In genomic region chr5:115623694-115624440, GRCm38 (mm10) we compare ENCODE assay signal across 11 mouse cellular contexts. TPM values are rescaled to one million over a fixed set of nuclear protein-coding genes. Genes with fewer than 3 reads are reported as not detected.
DNase-seq lines count a peak whose midpoint lies in the region; ATAC-seq and TF ChIP-seq lines count a peak whose summit lies in the region.
"Had no signal": no experiment of that assay in that cellular context is flagged by ENCODE, and none has a peak within 500 bp of the region (broad histone marks: within the 10 kb centered on the region; RNA-seq: fewer than 3 reads in every experiment).

No protein-coding gene starts in this region.

- WGBS in heart, embryonic 11.5 days (ENCODE audit: insufficient replicate concordance), result 86% methylated on average over 9 of the region's 9 CpGs
- WGBS in midbrain, embryonic 10.5 days, result 78% methylated on average over 9 of the region's 9 CpGs
- WGBS in midbrain, embryonic 13.5 days, result 78% methylated on average over 9 of the region's 9 CpGs
- WGBS in thymus, adult 2 months, result 52% methylated on average over 9 of the region's 9 CpGs
- 75% methylated on average over 9 of the region's 9 CpGs for WGBS in neural tube, embryonic 15.5 days

- no peak for ATAC-seq in heart, embryonic 11.5 days (replicated peaks; ENCODE audit: insufficient number of reproducible peaks, low FRiP score, low TSS enrichment)
- no peak for ATAC-seq in midbrain, embryonic 13.5 days
- peak; percentile 68 for ATAC-seq in megakaryocyte, adult 5-6 weeks (ENCODE audit: poor library complexity, severe bottlenecking)
- ATAC-seq in neural tube, embryonic 15.5 days (ENCODE audit: low FRiP score), result no peak
- ATAC-seq: activated CD4-positive, CD25-positive, alpha-beta regulatory T cell, adult 4 months had no signal

- H3K4me1 ChIP-seq in heart, embryonic 11.5 days (ENCODE audit: control insufficient read depth, insufficient read depth, low read length), result no peaks in the 10 kb centered on the region
- peaks cover 11% of the 10 kb centered on the region for H3K4me1 ChIP-seq in midbrain, embryonic 10.5 days
- no peaks in the 10 kb centered on the region for H3K4me1 ChIP-seq in midbrain, embryonic 13.5 days (replicated peaks)
- H3K4me1 ChIP-seq in bone marrow macrophage, adult 2 months (ENCODE audit: control insufficient read depth, insufficient read depth, low read length), result peaks cover 29% of the 10 kb centered on the region
- no peaks in the 10 kb centered on the region for H3K4me1 ChIP-seq in thymus, adult 2 months (replicated peaks; ENCODE audit: control insufficient read depth, insufficient read depth, low read length)
- no peaks in the 10 kb centered on the region for H3K4me1 ChIP-seq in neural tube, embryonic 15.5 days

- no peak overlapping the region for H3K9ac ChIP-seq in heart, embryonic 11.5 days (ENCODE audit: low read depth, low read length)
- no peak overlapping the region for H3K9ac ChIP-seq in midbrain, embryonic 13.5 days (replicated peaks)
- H3K9ac ChIP-seq in neural tube, embryonic 15.5 days (replicated peaks), result no peak overlapping the region

- H3K4me3 ChIP-seq in heart, embryonic 11.5 days (ENCODE audit: low read depth, low read length), result no peak overlapping the region
- H3K4me3 ChIP-seq in midbrain, embryonic 10.5 days, result no peak overlapping the region
- no peak overlapping the region for H3K4me3 ChIP-seq in midbrain, embryonic 13.5 days (replicated peaks)
- peak overlapping the region; percentile 21 for H3K4me3 ChIP-seq in bone marrow macrophage, adult 2 months (ENCODE audit: insufficient read depth, low read length)
- H3K4me3 ChIP-seq in thymus, adult 2 months (ENCODE audit: control insufficient read depth, insufficient read depth, low read length), result no peak overlapping the region
- no peak overlapping the region for H3K4me3 ChIP-seq in neural tube, embryonic 15.5 days (replicated peaks)

- DNase-seq in heart, adult 18-20 months, result peak; percentile 42 to 46
- no peak for DNase-seq in midbrain, embryonic 10.5 days (ENCODE audit: low spot score)
- no peak for DNase-seq in thymus, adult 2 months
- DNase-seq: gastrocnemius, postnatal 25 days; thymus, postnatal 36 days had no signal

- H3K27me3 ChIP-seq in heart, embryonic 11.5 days (ENCODE audit: control insufficient read depth, insufficient read depth, low read length), result no peaks in the 10 kb centered on the region
- no peaks in the 10 kb centered on the region for H3K27me3 ChIP-seq in midbrain, embryonic 10.5 days (ENCODE audit: low read depth, poor library complexity, severe bottlenecking)
- H3K27me3 ChIP-seq in midbrain, embryonic 13.5 days, result no peaks in the 10 kb centered on the region
- H3K27me3 ChIP-seq in thymus, adult 2 months (ENCODE audit: control insufficient read depth, insufficient read depth, low read length), result no peaks in the 10 kb centered on the region
- H3K27me3 ChIP-seq in neural tube, embryonic 15.5 days (replicated peaks), result no peaks in the 10 kb centered on the region

- H3K27ac ChIP-seq in heart, embryonic 11.5 days (ENCODE audit: low read depth, low read length), result no peak overlapping the region
- H3K27ac ChIP-seq in midbrain, embryonic 10.5 days (replicated peaks), result peak overlapping the region; percentile 38; the same call in 1 of the 2 replicates
- H3K27ac ChIP-seq in midbrain, embryonic 13.5 days, result no peak overlapping the region
- H3K27ac ChIP-seq in bone marrow macrophage, adult 2 months (ENCODE audit: insufficient read depth, low read depth, low read length), result peak overlapping the region; percentile 92
- H3K27ac ChIP-seq in thymus, adult 2 months (ENCODE audit: control insufficient read depth, insufficient read depth, low read length), result no peak overlapping the region
- H3K27ac ChIP-seq in neural tube, embryonic 15.5 days (replicated peaks), result no peak overlapping the region

- no peak for TF ChIP-seq POLR2A in bone marrow macrophage, adult 2 months (IDR thresholded peaks at IDR 0.05; ENCODE audit: borderline replicate concordance, low read depth, low read length)
- no peak for TF ChIP-seq POLR2A in thymus, adult 2 months (IDR thresholded peaks at IDR 0.05; ENCODE audit: control insufficient read depth, extremely low read depth, insufficient read depth, low read length, poor library complexity)

- no peaks in the 10 kb centered on the region for H3K9me3 ChIP-seq in heart, embryonic 11.5 days (replicated peaks; ENCODE audit: control insufficient read depth, low read length)
- H3K9me3 ChIP-seq in midbrain, embryonic 10.5 days (replicated peaks), result no peaks in the 10 kb centered on the region
- no peaks in the 10 kb centered on the region for H3K9me3 ChIP-seq in midbrain, embryonic 13.5 days
- H3K9me3 ChIP-seq in neural tube, embryonic 15.5 days (replicated peaks), result no peaks in the 10 kb centered on the region

- no peak overlapping the region for H3K4me2 ChIP-seq in heart, embryonic 11.5 days
- no peak overlapping the region for H3K4me2 ChIP-seq in midbrain, embryonic 13.5 days (replicated peaks)
- no peak overlapping the region for H3K4me2 ChIP-seq in neural tube, embryonic 15.5 days

- TF ChIP-seq CTCF in bone marrow macrophage, adult 2 months (IDR thresholded peaks at IDR 0.05; ENCODE audit: low read depth, low read length), result no peak
- TF ChIP-seq CTCF in thymus, adult 2 months (IDR thresholded peaks at IDR 0.05; ENCODE audit: borderline replicate concordance, control insufficient read depth, extremely low read depth, insufficient read depth, low read length, poor library complexity), result no peak

- peaks cover 15% of the 10 kb centered on the region for H3K36me3 ChIP-seq in heart, embryonic 11.5 days (ENCODE audit: control insufficient read depth, insufficient read depth, low read length)
- peaks cover 46% of the 10 kb centered on the region for H3K36me3 ChIP-seq in midbrain, embryonic 10.5 days
- peaks cover 35% of the 10 kb centered on the region for H3K36me3 ChIP-seq in midbrain, embryonic 13.5 days
- H3K36me3 ChIP-seq in thymus, adult 2 months (ENCODE audit: control insufficient read depth, insufficient read depth, low read length), result peaks cover 5% of the 10 kb centered on the region; the same call in 1 of the 2 replicates
- peaks cover 28% of the 10 kb centered on the region for H3K36me3 ChIP-seq in neural tube, embryonic 15.5 days

RNA-seq across cellular contexts. Expression of gene Rab35, which starts 7.8 kb away (rescaled TPM):
- total RNA-seq in heart, adult 18-20 months (2021), result 10 to 100 TPM; 45.7 to 46.6 TPM
- polyA plus RNA-seq in heart, embryonic 11.5 days (2014; fragmentation: Nextera tagmentation; extraction: Ambion mirVana), result 19.2 and 20.1 TPM in 2 replicates
- polyA plus RNA-seq in midbrain, embryonic 10.5 days (2016; fragmentation: Nextera tagmentation; extraction: Ambion mirVana), result 11.8 and 13.3 TPM in 2 replicates
- 13.1 and 16.8 TPM in 2 replicates for polyA plus RNA-seq in midbrain, embryonic 13.5 days (2015; fragmentation: Nextera tagmentation; extraction: Ambion mirVana)
- 59.9 and 71.0 TPM in 2 replicates for polyA plus RNA-seq in bone marrow macrophage, adult 2 months (2012; ENCODE audit: insufficient read depth, insufficient read length, missing spikeins)
- 36.4 and 44.0 TPM in 2 replicates for total RNA-seq in megakaryocyte, adult 5-6 weeks (2015)
- 39.9 and 43.8 TPM in 2 replicates for total RNA-seq in megakaryocyte, adult 5-6 weeks (2017)
- 129 and 130 TPM in 2 replicates for polyA plus RNA-seq in thymus, adult 2 months (2012; rRNA removed)
- polyA plus RNA-seq in neural tube, embryonic 15.5 days (2015; fragmentation: Nextera tagmentation; extraction: Ambion mirVana), result 20.8 and 21.1 TPM in 2 replicates

RNA-seq across cellular contexts. Expression of gene Gcn1l1, which starts 58.8 kb away (rescaled TPM):
- total RNA-seq in heart, adult 18-20 months (2021), result 10 to 100 TPM; 39.1 to 41.5 TPM
- polyA plus RNA-seq in heart, embryonic 11.5 days (2014; fragmentation: Nextera tagmentation; extraction: Ambion mirVana), result 29.7 and 33.5 TPM in 2 replicates
- 52.5 and 61.2 TPM in 2 replicates for polyA plus RNA-seq in midbrain, embryonic 10.5 days (2016; fragmentation: Nextera tagmentation; extraction: Ambion mirVana)
- 48.6 and 49.1 TPM in 2 replicates for polyA plus RNA-seq in midbrain, embryonic 13.5 days (2015; fragmentation: Nextera tagmentation; extraction: Ambion mirVana)
- 20.3 and 21.0 TPM in 2 replicates for polyA plus RNA-seq in bone marrow macrophage, adult 2 months (2012; ENCODE audit: insufficient read depth, insufficient read length, missing spikeins)
- 9.0 and 9.2 TPM in 2 replicates for total RNA-seq in megakaryocyte, adult 5-6 weeks (2015)
- 13.2 and 13.4 TPM in 2 replicates for total RNA-seq in megakaryocyte, adult 5-6 weeks (2017)
- polyA plus RNA-seq in thymus, adult 2 months (2012; rRNA removed), result 87.8 and 109 TPM in 2 replicates
- polyA plus RNA-seq in neural tube, embryonic 15.5 days (2015; fragmentation: Nextera tagmentation; extraction: Ambion mirVana), result 35.7 and 37.6 TPM in 2 replicates

Comparison
In these comparisons a context has a peak if more than half of its experiments do, and no peak if none do; other contexts are left out.
1. H3K27ac ChIP-seq: peak in midbrain, embryonic 10.5 days (single experiment) and bone marrow macrophage, adult 2 months (single experiment); none in heart, embryonic 11.5 days (single experiment), midbrain, embryonic 13.5 days (single experiment), thymus, adult 2 months (single experiment) and neural tube, embryonic 15.5 days (single experiment).
2. DNase-seq: peak in heart, adult 18-20 months (2 of 2); none in midbrain, embryonic 10.5 days (single experiment) and thymus, adult 2 months (single experiment).